Mouse (Mus musculus) cerebellum, postnatal 4 days (tissue): ENCODE results near the gene Rbm39.
A peak's percentile ranks its signal among the peaks of the same experiment; 100 is the strongest.
"Not testable (repeated sequence)": the region's sequence is repeated elsewhere in the genome, so short reads cannot be mapped to it uniquely, and the experiment has no call there.

Source experiments
- DNase-seq, 2 experiments: peaks; one replicate each; pipeline ENCODE4 v3.0.0; 2022; ENCODE audit warnings: low spot score in 2 of 2, mixed read lengths in 1 of 2

Gene Rbm39

GRCm38 (mm10) chr2:156180094-156180821 is at the start of gene Rbm39:
Gene Rbm39, minus strand, starts transcription at chr2:156180238.
- DNase-seq, result peak; percentile 99 to 100

- no peak for DNase-seq
Observed at GRCm38 (mm10) chr2:156229171-156229570, 49.1 kb upstream of the Rbm39 start.

GRCm38 (mm10) chr2:156227689-156228088 is 47.7 kb upstream of the Rbm39 start:
- no peak for DNase-seq

- DNase-seq, result no peak
Observed at GRCm38 (mm10) chr2:156224043-156224442, 44.0 kb upstream of the Rbm39 start.

- no peak for DNase-seq
Observed at GRCm38 (mm10) chr2:156222100-156222499, 42.1 kb upstream of the Rbm39 start.

- no peak for DNase-seq
Observed at GRCm38 (mm10) chr2:156217786-156218185, 37.7 kb upstream of the Rbm39 start.

GRCm38 (mm10) chr2:156203917-156204316 is 23.9 kb upstream of the Rbm39 start:
- no peak for DNase-seq

- peak; percentile 26 to 68 for DNase-seq
Observed at GRCm38 (mm10) chr2:156202848-156203437, 22.9 kb upstream of the Rbm39 start.

- DNase-seq, result no peak
Observed at GRCm38 (mm10) chr2:156201486-156201885, 21.4 kb upstream of the Rbm39 start.

- DNase-seq, result no peak
Observed at GRCm38 (mm10) chr2:156199944-156200343, 19.9 kb upstream of the Rbm39 start.

GRCm38 (mm10) chr2:156197129-156197911 is 17.3 kb upstream of the Rbm39 start:
- DNase-seq, result no peak

- DNase-seq, result peak; percentile 98
Observed at GRCm38 (mm10) chr2:156196302-156197128, 16.5 kb upstream of the Rbm39 start, which contains the start of gene Phf20. Gene Phf20, plus strand, starts transcription at chr2:156196466.

GRCm38 (mm10) chr2:156194571-156194970 is 14.5 kb upstream of the Rbm39 start:
- no peak for DNase-seq

- DNase-seq, result no peak
Observed at GRCm38 (mm10) chr2:156193066-156193862, 13.2 kb upstream of the Rbm39 start.

GRCm38 (mm10) chr2:156192068-156192467 is 12.0 kb upstream of the Rbm39 start:
- no peak for DNase-seq

- no peak for DNase-seq
Observed at GRCm38 (mm10) chr2:156191540-156191939, 11.5 kb upstream of the Rbm39 start.

GRCm38 (mm10) chr2:156190004-156190896 is 10.2 kb upstream of the Rbm39 start:
- DNase-seq, result no peak

- DNase-seq, result not testable (repeated sequence)
Observed at GRCm38 (mm10) chr2:156189241-156189640, 9.2 kb upstream of the Rbm39 start.

GRCm38 (mm10) chr2:156181592-156181991 is 1.6 kb upstream of the Rbm39 start:
- DNase-seq, result no peak
